In the genomic region with DNA sequence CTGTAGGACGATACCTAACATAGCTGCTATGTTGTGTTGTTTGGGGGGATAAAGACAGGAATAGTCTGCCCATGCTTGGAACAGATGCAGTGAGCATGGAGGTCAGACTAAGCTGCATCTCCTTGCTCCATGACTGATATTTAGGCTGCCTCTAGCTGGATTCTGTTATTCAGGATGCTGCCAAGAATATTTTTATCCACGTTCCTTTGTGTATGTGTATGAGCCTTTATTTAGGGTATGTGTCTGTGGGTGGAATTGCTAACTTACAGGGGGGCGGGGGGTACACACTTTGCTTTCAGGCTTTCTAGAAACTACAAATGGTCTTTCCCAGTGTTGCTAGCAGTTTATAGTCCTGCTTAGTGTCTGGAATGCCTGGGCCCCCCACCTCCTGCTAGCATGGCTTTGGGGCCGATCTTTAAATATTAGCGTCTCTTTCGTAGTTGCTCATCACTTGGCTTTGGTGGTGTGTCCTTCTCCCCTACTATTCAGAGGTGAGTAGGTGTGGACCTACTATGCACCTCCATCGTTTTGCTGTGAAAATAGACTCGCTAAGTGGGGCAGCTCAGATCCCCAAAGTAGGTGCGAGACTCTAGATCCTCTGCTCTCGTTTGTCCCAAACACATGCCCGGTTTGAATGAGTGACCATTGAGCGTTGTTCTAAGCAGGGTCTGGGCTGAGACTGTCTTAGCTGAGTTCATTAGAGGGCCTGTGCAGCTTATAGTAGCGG, we compare ENCODE assay signal across 17 mouse cellular contexts. TPM values are rescaled to one million over a fixed set of nuclear protein-coding genes. Genes with fewer than 3 reads are reported as not detected.
DNase-seq lines count a peak whose midpoint lies in the region; ATAC-seq lines count a peak whose summit lies in the region.
"Had no signal": no experiment of that assay in that cellular context is flagged by ENCODE, and none has a peak within 500 bp of the region (broad histone marks: within the 10 kb centered on the region; RNA-seq: fewer than 3 reads in every experiment).

No protein-coding gene starts in this region.

- no peak overlapping the region for H3K4me2 ChIP-seq in embryonic facial prominence, embryonic 11.5 days (ENCODE audit: low read depth, low read length)
- no peak overlapping the region for H3K4me2 ChIP-seq in hindbrain, embryonic 12.5 days (replicated peaks)
- H3K4me2 ChIP-seq in hindbrain, embryonic 11.5 days (replicated peaks; ENCODE audit: low read depth, low read length), result no peak overlapping the region
- H3K4me2 ChIP-seq in midbrain, embryonic 15.5 days, result no peak overlapping the region
- no peak overlapping the region for H3K4me2 ChIP-seq in stomach, embryonic 14.5 days (replicated peaks; ENCODE audit: low read depth, low read length)
- H3K4me2 ChIP-seq: liver, embryonic 12.5 days; neural tube, embryonic 12.5 days had no signal

- no peak overlapping the region for H3K9ac ChIP-seq in embryonic facial prominence, embryonic 11.5 days (replicated peaks; ENCODE audit: low read length)
- no peak overlapping the region for H3K9ac ChIP-seq in hindbrain, embryonic 12.5 days
- H3K9ac ChIP-seq in hindbrain, embryonic 11.5 days (ENCODE audit: low read depth, low read length), result no peak overlapping the region
- H3K9ac ChIP-seq in midbrain, embryonic 15.5 days, result no peak overlapping the region
- H3K9ac ChIP-seq in stomach, embryonic 14.5 days (replicated peaks; ENCODE audit: low read depth, low read length), result no peak overlapping the region
- H3K9ac ChIP-seq: embryonic facial prominence, embryonic 12.5 days; liver, embryonic 12.5 days; neural tube, embryonic 12.5 days had no signal

- 0 out of 2 replicates have a peak, but pooled peaks have one; percentile 11 for ATAC-seq in embryonic facial prominence, embryonic 11.5 days (replicated peaks; ENCODE audit: insufficient number of reproducible peaks, low FRiP score, low TSS enrichment, low read depth)
- ATAC-seq in hindbrain, embryonic 12.5 days (ENCODE audit: low FRiP score), result no peak
- no peak for ATAC-seq in hindbrain, embryonic 11.5 days (ENCODE audit: low FRiP score)
- ATAC-seq in midbrain, embryonic 15.5 days (replicated peaks), result 0 out of 2 replicates have a peak, but pooled peaks have one; percentile 34
- no peak for ATAC-seq in stomach, embryonic 14.5 days (ENCODE audit: insufficient number of reproducible peaks, insufficient read depth, low FRiP score, low read depth)
- ATAC-seq: liver, embryonic 12.5 days had no signal

- no peaks in the 10 kb centered on the region for H3K4me1 ChIP-seq in embryonic facial prominence, embryonic 11.5 days (ENCODE audit: control insufficient read depth, insufficient read depth, low read length)
- peaks cover 30% of the 10 kb centered on the region for H3K4me1 ChIP-seq in embryonic facial prominence, embryonic 10.5 days
- H3K4me1 ChIP-seq in hindbrain, embryonic 12.5 days, result peaks cover 50% of the 10 kb centered on the region
- H3K4me1 ChIP-seq in hindbrain, embryonic 11.5 days (replicated peaks; ENCODE audit: control insufficient read depth, insufficient read depth, low read length), result no peaks in the 10 kb centered on the region
- peaks cover 48% of the 10 kb centered on the region for H3K4me1 ChIP-seq in midbrain, embryonic 15.5 days
- peaks cover 53% of the 10 kb centered on the region for H3K4me1 ChIP-seq in midbrain, embryonic 10.5 days
- peaks cover 31% of the 10 kb centered on the region for H3K4me1 ChIP-seq in stomach, embryonic 14.5 days (ENCODE audit: control insufficient read depth, insufficient read depth, low read length)

- H3K36me3 ChIP-seq in embryonic facial prominence, embryonic 11.5 days (replicated peaks; ENCODE audit: control insufficient read depth, insufficient read depth, low read depth, low read length), result no peaks in the 10 kb centered on the region
- peaks cover 8% of the 10 kb centered on the region; the same call in 1 of the 2 replicates for H3K36me3 ChIP-seq in embryonic facial prominence, embryonic 10.5 days (replicated peaks)
- H3K36me3 ChIP-seq in hindbrain, embryonic 12.5 days, result no peaks in the 10 kb centered on the region
- H3K36me3 ChIP-seq in hindbrain, embryonic 11.5 days (ENCODE audit: control insufficient read depth, insufficient read depth, low read length), result no peaks in the 10 kb centered on the region
- H3K36me3 ChIP-seq in midbrain, embryonic 15.5 days (replicated peaks), result no peaks in the 10 kb centered on the region
- H3K36me3 ChIP-seq in midbrain, embryonic 10.5 days, result peaks cover 9% of the 10 kb centered on the region
- H3K36me3 ChIP-seq in stomach, embryonic 14.5 days (ENCODE audit: control insufficient read depth, insufficient read depth, low read length), result no peaks in the 10 kb centered on the region
- H3K36me3 ChIP-seq: embryonic facial prominence, embryonic 12.5 days; heart, embryonic 10.5 days; liver, embryonic 12.5 days; neural tube, embryonic 12.5 days had no signal

- H3K27ac ChIP-seq in embryonic facial prominence, embryonic 11.5 days (replicated peaks; ENCODE audit: low read depth, low read length), result no peak overlapping the region
- H3K27ac ChIP-seq in embryonic facial prominence, embryonic 10.5 days (replicated peaks), result no peak overlapping the region
- peak overlapping the region; percentile 48; the same call in 1 of the 2 replicates for H3K27ac ChIP-seq in hindbrain, embryonic 12.5 days
- H3K27ac ChIP-seq in hindbrain, embryonic 11.5 days (ENCODE audit: low read depth, low read length), result no peak overlapping the region
- no peak overlapping the region for H3K27ac ChIP-seq in midbrain, embryonic 15.5 days
- no peak overlapping the region; the same call in 1 of the 2 replicates for H3K27ac ChIP-seq in midbrain, embryonic 10.5 days (replicated peaks)
- peak overlapping the region; percentile 52; the same call in 1 of the 2 replicates for H3K27ac ChIP-seq in stomach, embryonic 14.5 days (ENCODE audit: low read length)
- H3K27ac ChIP-seq: embryonic facial prominence, embryonic 12.5 days; heart, embryonic 10.5 days; left cerebral cortex, adult 2 months; liver, embryonic 12.5 days; neural tube, embryonic 12.5 days had no signal

- H3K27me3 ChIP-seq in embryonic facial prominence, embryonic 11.5 days (ENCODE audit: control insufficient read depth, insufficient read depth, low read length), result no peaks in the 10 kb centered on the region
- H3K27me3 ChIP-seq in embryonic facial prominence, embryonic 10.5 days (replicated peaks; ENCODE audit: low read depth, poor library complexity, severe bottlenecking), result no peaks in the 10 kb centered on the region
- H3K27me3 ChIP-seq in hindbrain, embryonic 12.5 days, result no peaks in the 10 kb centered on the region
- no peaks in the 10 kb centered on the region for H3K27me3 ChIP-seq in hindbrain, embryonic 11.5 days (ENCODE audit: control insufficient read depth, insufficient read depth, low read length)
- H3K27me3 ChIP-seq in midbrain, embryonic 15.5 days (replicated peaks), result no peaks in the 10 kb centered on the region
- no peaks in the 10 kb centered on the region for H3K27me3 ChIP-seq in midbrain, embryonic 10.5 days (ENCODE audit: low read depth, poor library complexity, severe bottlenecking)
- no peaks in the 10 kb centered on the region for H3K27me3 ChIP-seq in stomach, embryonic 14.5 days (ENCODE audit: control insufficient read depth, insufficient read depth, low read length)
- H3K27me3 ChIP-seq: embryonic facial prominence, embryonic 12.5 days; liver, embryonic 12.5 days; megakaryocyte, embryonic 14.5 days; neural tube, embryonic 12.5 days had no signal

- whole genome bisulfite sequencing in embryonic facial prominence, embryonic 11.5 days, result 81% methylated on average over 13 of the region's 13 CpGs
- WGBS in embryonic facial prominence, embryonic 10.5 days, result 79% methylated on average over 13 of the region's 13 CpGs
- WGBS in hindbrain, embryonic 12.5 days, result 87% methylated on average over 13 of the region's 13 CpGs
- 84% methylated on average over 13 of the region's 13 CpGs for WGBS in hindbrain, embryonic 11.5 days
- WGBS in midbrain, embryonic 15.5 days, result 78% methylated on average over 13 of the region's 13 CpGs
- WGBS in midbrain, embryonic 10.5 days, result 82% methylated on average over 13 of the region's 13 CpGs
- 75% methylated on average over 13 of the region's 13 CpGs for WGBS in stomach, embryonic 14.5 days

- H3K9me3 ChIP-seq in embryonic facial prominence, embryonic 11.5 days (replicated peaks; ENCODE audit: control insufficient read depth, low read length), result no peaks in the 10 kb centered on the region
- no peaks in the 10 kb centered on the region for H3K9me3 ChIP-seq in embryonic facial prominence, embryonic 10.5 days
- H3K9me3 ChIP-seq in hindbrain, embryonic 12.5 days (replicated peaks), result no peaks in the 10 kb centered on the region
- no peaks in the 10 kb centered on the region for H3K9me3 ChIP-seq in hindbrain, embryonic 11.5 days (ENCODE audit: control insufficient read depth, low read length)
- H3K9me3 ChIP-seq in midbrain, embryonic 15.5 days, result no peaks in the 10 kb centered on the region
- no peaks in the 10 kb centered on the region for H3K9me3 ChIP-seq in midbrain, embryonic 10.5 days (replicated peaks)
- H3K9me3 ChIP-seq in stomach, embryonic 14.5 days (ENCODE audit: control insufficient read depth, low read depth, low read length), result no peaks in the 10 kb centered on the region
- H3K9me3 ChIP-seq: embryonic facial prominence, embryonic 12.5 days; heart, embryonic 10.5 days; liver, embryonic 12.5 days; megakaryocyte, embryonic 14.5 days; neural tube, embryonic 12.5 days had no signal

- H3K4me3 ChIP-seq in embryonic facial prominence, embryonic 11.5 days (ENCODE audit: low read depth, low read length), result no peak overlapping the region
- H3K4me3 ChIP-seq in embryonic facial prominence, embryonic 10.5 days, result no peak overlapping the region
- no peak overlapping the region for H3K4me3 ChIP-seq in hindbrain, embryonic 12.5 days
- no peak overlapping the region for H3K4me3 ChIP-seq in hindbrain, embryonic 11.5 days (ENCODE audit: low read depth, low read length)
- no peak overlapping the region for H3K4me3 ChIP-seq in midbrain, embryonic 15.5 days
- no peak overlapping the region for H3K4me3 ChIP-seq in midbrain, embryonic 10.5 days
- H3K4me3 ChIP-seq in stomach, embryonic 14.5 days (ENCODE audit: low read depth, low read length), result no peak overlapping the region
- H3K4me3 ChIP-seq: embryonic facial prominence, embryonic 12.5 days; heart, embryonic 10.5 days; left cerebral cortex, adult 2 months; liver, embryonic 12.5 days; megakaryocyte, embryonic 14.5 days; neural tube, embryonic 12.5 days had no signal

- DNase-seq in embryonic facial prominence, embryonic 11.5 days (ENCODE audit: low spot score), result no peak
- no peak for DNase-seq in embryonic facial prominence, embryonic 10.5 days (ENCODE audit: low spot score)
- DNase-seq in hindbrain, embryonic 11.5 days (ENCODE audit: low spot score), result no peak
- no peak for DNase-seq in midbrain, embryonic 10.5 days (ENCODE audit: low spot score)
- no peak for DNase-seq in spleen, postnatal 10 days (ENCODE audit: low spot score in 2 of 2)
- DNase-seq: adrenal gland, adult 2 months; cerebellum, adult 9-11 months; kidney, adult 2 months had no signal

RNA-seq across cellular contexts. Expression of a gene that starts 45.0 kb away (rescaled TPM):
- 18.9 and 21.6 TPM in 2 replicates for polyA plus RNA-seq in embryonic facial prominence, embryonic 11.5 days (2014; fragmentation: Nextera tagmentation; extraction: Ambion mirVana)
- 32.7 and 33.4 TPM in 2 replicates for polyA plus RNA-seq in embryonic facial prominence, embryonic 10.5 days (2016; fragmentation: Nextera tagmentation; extraction: Ambion mirVana)
- 81.2 and 81.5 TPM in 2 replicates for polyA plus RNA-seq in hindbrain, embryonic 12.5 days (2016; fragmentation: Nextera tagmentation; extraction: Ambion mirVana)
- 47.5 and 58.5 TPM in 2 replicates for polyA plus RNA-seq in hindbrain, embryonic 11.5 days (2014; fragmentation: Nextera tagmentation; extraction: Ambion mirVana)
- polyA plus RNA-seq in midbrain, embryonic 15.5 days (2015; fragmentation: Nextera tagmentation; extraction: Ambion mirVana), result 71.4 and 79.5 TPM in 2 replicates
- polyA plus RNA-seq in midbrain, embryonic 10.5 days (2016; fragmentation: Nextera tagmentation; extraction: Ambion mirVana), result 31.5 and 36.0 TPM in 2 replicates
- polyA plus RNA-seq in stomach, embryonic 14.5 days (2014; fragmentation: Nextera tagmentation; extraction: Ambion mirVana), result 16.5 and 21.6 TPM in 2 replicates

Comparison
In these comparisons a context has a peak if more than half of its experiments do, and no peak if none do; other contexts are left out.
1. H3K27ac ChIP-seq: peak in hindbrain, embryonic 12.5 days (single experiment) and stomach, embryonic 14.5 days (single experiment); none in embryonic facial prominence, embryonic 11.5 days (single experiment), embryonic facial prominence, embryonic 10.5 days (single experiment), hindbrain, embryonic 11.5 days (single experiment), midbrain, embryonic 15.5 days (single experiment) and midbrain, embryonic 10.5 days (single experiment).
2. ATAC-seq: peak in embryonic facial prominence, embryonic 11.5 days (single experiment) and midbrain, embryonic 15.5 days (single experiment); none in hindbrain, embryonic 12.5 days (single experiment), hindbrain, embryonic 11.5 days (single experiment) and stomach, embryonic 14.5 days (single experiment).